Mouse (Mus musculus): ENCODE results near the gene Fam136a.
"Not testable (repeated sequence)": the region's sequence is repeated elsewhere in the genome, so short reads cannot be mapped to it uniquely, and the experiment has no call there.

Gene Fam136a

GRCm38 (mm10) chr6:86368479-86368878 is 3.0 kb downstream of the Fam136a start:
- DNase-seq, result no peak

GRCm38 (mm10) chr6:86370093-86370713 is 4.8 kb downstream of the Fam136a start:
- peak; percentile 13 for DNase-seq

- peak; percentile 42 for DNase-seq
Measured at GRCm38 (mm10) chr6:86370764-86371339, 5.4 kb downstream of the Fam136a start, which contains the start of gene Snrpg. TSS of gene Snrpg (plus strand) at chr6:86371304.

GRCm38 (mm10) chr6:86371340-86371911 is 6.0 kb downstream of the Fam136a start:
- DNase-seq, result peak; percentile 99

GRCm38 (mm10) chr6:86371950-86372516 is 6.6 kb downstream of the Fam136a start:
- peak; percentile 13 for DNase-seq

- DNase-seq, result no peak
Measured at GRCm38 (mm10) chr6:86373556-86373955, 8.1 kb downstream of the Fam136a start.

- no peak for DNase-seq
Measured at GRCm38 (mm10) chr6:86378341-86378740, 12.9 kb downstream of the Fam136a start.

GRCm38 (mm10) chr6:86380112-86380511 is 14.7 kb downstream of the Fam136a start:
- DNase-seq, result not testable (repeated sequence)

GRCm38 (mm10) chr6:86382551-86382950 is 17.1 kb downstream of the Fam136a start:
- DNase-seq, result no peak

GRCm38 (mm10) chr6:86383370-86383769 is 17.9 kb downstream of the Fam136a start:
- no peak for DNase-seq

GRCm38 (mm10) chr6:86384692-86385091 is 19.2 kb downstream of the Fam136a start:
- DNase-seq, result no peak

- no peak for DNase-seq
Measured at GRCm38 (mm10) chr6:86385362-86386104, 20.1 kb downstream of the Fam136a start.

- DNase-seq, result no peak
Measured at GRCm38 (mm10) chr6:86387313-86387712, 21.9 kb downstream of the Fam136a start.

- DNase-seq, result no peak
Measured at GRCm38 (mm10) chr6:86388461-86388860, 23.0 kb downstream of the Fam136a start.

- DNase-seq, result no peak
Measured at GRCm38 (mm10) chr6:86391326-86391725, 25.9 kb downstream of the Fam136a start.

GRCm38 (mm10) chr6:86393187-86393586 is 27.7 kb downstream of the Fam136a start:
- no peak for DNase-seq

- DNase-seq, result no peak
Measured at GRCm38 (mm10) chr6:86394078-86394720, 28.8 kb downstream of the Fam136a start.

- no peak for DNase-seq
Measured at GRCm38 (mm10) chr6:86395021-86395420, 29.6 kb downstream of the Fam136a start.

- no peak for DNase-seq
Measured at GRCm38 (mm10) chr6:86395969-86396368, 30.5 kb downstream of the Fam136a start.

- DNase-seq, result peak; percentile 92
Measured at GRCm38 (mm10) chr6:86396581-86397256, 31.3 kb downstream of the Fam136a start, which contains the start of gene Pcyox1. TSS of gene Pcyox1 (minus strand) at chr6:86397154.

GRCm38 (mm10) chr6:86397257-86397980 is 32.0 kb downstream of the Fam136a start:
- no peak for DNase-seq
